Mouse (Mus musculus): Measurements from ENCODE around the gene 4931428F04Rik.

DNA sequence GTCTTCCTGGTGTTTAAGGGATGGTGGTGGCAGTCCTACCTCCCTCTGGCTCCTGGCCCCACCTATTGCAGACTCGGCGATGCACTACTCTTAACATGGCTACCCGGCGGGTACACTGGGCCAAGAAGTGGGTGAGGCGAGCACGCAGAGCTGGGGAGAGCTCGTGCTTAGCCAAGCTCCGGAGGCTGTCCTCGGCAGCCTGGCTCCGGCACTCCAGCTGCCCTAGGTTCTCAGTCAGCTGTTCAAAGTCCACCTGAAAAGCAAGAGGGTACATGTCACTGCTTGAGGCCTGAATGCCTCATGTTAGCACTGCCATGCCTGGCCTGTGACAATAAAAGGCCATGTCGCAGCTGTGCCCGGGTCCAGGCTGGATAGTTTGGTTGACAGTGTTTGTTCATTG, 40.7 kb upstream of the 4931428F04Rik start:
- no peak for TF ChIP-seq CTCF (IDR thresholded peaks at IDR 0.05; ENCODE audit: low read depth)
- TF ChIP-seq EP300 (IDR thresholded peaks at IDR 0.05; ENCODE audit: low read depth): no peak

Data from liver, postnatal 0 days (tissue).